Mouse (Mus musculus) activated CD4-positive, CD25-positive, alpha-beta regulatory T cell, adult 9 weeks (primary cell): ENCODE results near the gene Taf1a. TPM values are rescaled to one million over a fixed set of nuclear protein-coding genes. Genes with fewer than 3 reads are reported as not detected.

ENCODE experiments used
- polyA plus RNA-seq: library from polyadenylated mRNA; unstranded; fragments of 100-300 nt; shearing (Covaris generic); gene quantifications from one replicate; pipeline ENCODE4 v1.2.1, GENCODE M21; 2017

Taf1a gene
- 27.5 TPM for polyA plus RNA-seq

DNA sequence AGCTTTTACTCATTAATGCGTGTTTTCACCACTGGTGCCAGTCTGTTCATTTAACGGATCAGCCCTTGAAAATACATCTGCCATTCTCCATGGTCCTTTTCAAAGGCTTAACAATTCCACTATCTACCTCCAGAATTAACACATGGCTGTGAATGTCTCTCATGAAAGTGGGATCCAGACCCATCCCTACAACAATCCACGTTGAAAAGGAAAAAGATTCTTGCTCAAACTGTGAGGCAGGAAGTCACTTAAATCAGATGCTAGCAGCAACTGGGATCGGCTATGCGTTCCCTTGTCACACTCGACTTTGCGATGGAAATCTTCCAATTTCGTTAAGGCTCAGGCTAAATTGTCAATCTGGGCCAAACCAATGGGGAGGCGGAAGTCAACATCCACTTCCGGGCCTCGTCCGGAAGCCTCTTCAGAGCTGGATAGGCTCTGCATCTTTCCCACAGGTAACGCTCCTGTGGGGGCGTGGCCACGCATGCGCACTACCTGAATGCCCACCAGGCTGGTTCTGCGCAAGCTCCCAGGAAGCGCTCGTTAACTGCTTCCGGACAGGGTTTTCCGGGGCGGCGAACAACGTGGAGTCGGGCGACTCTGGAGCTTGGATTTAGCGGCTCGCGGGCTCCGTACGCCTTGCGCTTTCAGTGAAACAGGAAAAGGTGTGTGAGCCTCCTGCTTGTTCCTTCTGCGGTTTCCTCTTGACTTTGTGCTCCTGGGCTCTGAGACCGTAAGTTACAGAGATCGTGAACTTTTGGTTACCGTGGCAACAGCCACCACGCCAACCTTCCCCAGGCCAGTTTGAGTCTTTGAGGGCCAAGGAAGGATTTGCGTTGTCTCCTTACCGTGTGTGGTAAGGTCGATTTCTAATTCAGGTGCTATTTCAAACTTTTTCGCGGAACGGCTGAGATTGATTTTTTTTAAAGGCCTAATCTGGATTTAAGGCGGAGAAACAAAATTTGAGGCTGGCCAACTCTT lies at the start of gene Taf1a:
Gene Taf1a, plus strand, starts transcription at position 556 of the 981 bp plus-strand sequence.

GRCm38 (mm10) chr1:183369427-183370014 lies 19.3 kb upstream of the Taf1a start, which contains the start of gene Mia3:
Gene Mia3 (minus strand): TSS chr1:183369553.

GRCm38 (mm10) chr1:183417873-183418272 lies 29.1 kb downstream of the Taf1a start, which contains the start of gene Hhipl2:
Gene Hhipl2 (plus strand): TSS chr1:183418215.

Other genes starting within 250 kb of the Taf1a start
- 20.9 TPM for gene Disp1, start 167.5 kb upstream of the Taf1a start, polyA plus RNA-seq
- 28.2 TPM for gene Aida, start 92.4 kb upstream of the Taf1a start, polyA plus RNA-seq
- gene Brox, start 91.7 kb upstream of the Taf1a start, polyA plus RNA-seq, result 69.4 TPM
- gene Mia3, start 19.4 kb upstream of the Taf1a start, polyA plus RNA-seq, result 219 TPM
- gene Hhipl2, start 29.2 kb downstream of the Taf1a start, polyA plus RNA-seq, result 0.12 TPM